Mouse (Mus musculus): ENCODE data around the gene Akap2. TPM values are rescaled to one million over a fixed set of nuclear protein-coding genes. Genes with fewer than 3 reads are reported as not detected.

Akap2 gene
- polyA plus RNA-seq, 1 experiment from 2014 or later = 27.8 TPM

GRCm38 (mm10) chr4:57765806-57766205 lies 48.3 kb downstream of the Akap2 start:
- no peak overlapping the region for H3K4me3 ChIP-seq (replicated peaks)
- no peak overlapping the region for H3K9ac ChIP-seq
- H3K27me3 ChIP-seq = no peaks in the 10 kb centered on the region
- no peak for ATAC-seq (replicated peaks; ENCODE audit: low FRiP score)
- peak overlapping the region; percentile 73; the same call in 1 of the 2 replicates for H3K27ac ChIP-seq
- WGBS = 41% methylated on average over 4 of the region's 4 CpGs
- H3K36me3 ChIP-seq = no peaks in the 10 kb centered on the region
- no peak overlapping the region for H3K4me2 ChIP-seq
- no peaks in the 10 kb centered on the region for H3K9me3 ChIP-seq (replicated peaks)
- peaks cover 31% of the 10 kb centered on the region for H3K4me1 ChIP-seq

- ATAC-seq (replicated peaks; ENCODE audit: low FRiP score) = no peak
- Histone ChIP-seq H3K27me3 (no peaks in the 10 kb centered on the region), H3K4me2 (no peak overlapping the region), H3K9ac (no peak overlapping the region), H3K36me3 (no peaks in the 10 kb centered on the region), H3K9me3 (replicated peaks) (no peaks in the 10 kb centered on the region), H3K4me3 (replicated peaks) (no peak overlapping the region), H3K4me1 (peaks cover 35% of the 10 kb centered on the region), H3K27ac (no peak overlapping the region)
- 32% methylated on average over 3 of the region's 3 CpGs for WGBS
Measured at GRCm38 (mm10) chr4:57769007-57769406, 51.5 kb downstream of the Akap2 start.

- H3K27ac ChIP-seq = no peak overlapping the region
- H3K9ac ChIP-seq = no peak overlapping the region
- no peak overlapping the region for H3K4me3 ChIP-seq (replicated peaks)
- no peaks in the 10 kb centered on the region for H3K36me3 ChIP-seq
- WGBS = 83% methylated on average over 4 of the region's 4 CpGs
- peaks cover 25% of the 10 kb centered on the region for H3K4me1 ChIP-seq
- H3K4me2 ChIP-seq = no peak overlapping the region
- H3K27me3 ChIP-seq = no peaks in the 10 kb centered on the region
- ATAC-seq (replicated peaks; ENCODE audit: low FRiP score) = no peak
- no peaks in the 10 kb centered on the region for H3K9me3 ChIP-seq (replicated peaks)
Measured at GRCm38 (mm10) chr4:57770185-57770823, 52.8 kb downstream of the Akap2 start.

GRCm38 (mm10) chr4:57771558-57772219 lies 54.2 kb downstream of the Akap2 start:
- Histone ChIP-seq H3K4me3 (replicated peaks) (no peak overlapping the region), H3K9ac (no peak overlapping the region), H3K4me1 (peaks cover 12% of the 10 kb centered on the region), H3K36me3 (no peaks in the 10 kb centered on the region), H3K4me2 (no peak overlapping the region), H3K27ac (no peak overlapping the region), H3K27me3 (no peaks in the 10 kb centered on the region), H3K9me3 (replicated peaks) (no peaks in the 10 kb centered on the region)
- ATAC-seq (replicated peaks; ENCODE audit: low FRiP score) = 0 out of 2 replicates have a peak, but pooled peaks have one; percentile 33
- WGBS = 96% methylated on average over 2 of the region's 2 CpGs

- Histone ChIP-seq H3K27ac (peak overlapping the region; percentile 76), H3K9me3 (replicated peaks) (no peaks in the 10 kb centered on the region), H3K4me2 (no peak overlapping the region), H3K27me3 (no peaks in the 10 kb centered on the region), H3K4me1 (peaks cover 12% of the 10 kb centered on the region), H3K4me3 (replicated peaks) (no peak overlapping the region), H3K36me3 (no peaks in the 10 kb centered on the region), H3K9ac (no peak overlapping the region)
- WGBS = 46% methylated on average over 11 of the region's 11 CpGs
- 0 out of 2 replicates have a peak, but pooled peaks have one; percentile 60 for ATAC-seq (replicated peaks; ENCODE audit: low FRiP score)
Measured at GRCm38 (mm10) chr4:57772851-57773510, 55.5 kb downstream of the Akap2 start.

- 58% methylated on average over 4 of the region's 4 CpGs for WGBS
- Histone ChIP-seq H3K4me3 (replicated peaks) (no peak overlapping the region), H3K27me3 (no peaks in the 10 kb centered on the region), H3K9ac (no peak overlapping the region), H3K36me3 (no peaks in the 10 kb centered on the region), H3K4me1 (peaks cover 8% of the 10 kb centered on the region), H3K9me3 (replicated peaks) (no peaks in the 10 kb centered on the region), H3K4me2 (no peak overlapping the region), H3K27ac (no peak overlapping the region)
- ATAC-seq (replicated peaks; ENCODE audit: low FRiP score) = no peak
Measured at GRCm38 (mm10) chr4:57774517-57774916, 57.1 kb downstream of the Akap2 start.

GRCm38 (mm10) chr4:57775582-57775981 lies 58.1 kb downstream of the Akap2 start:
- no peak overlapping the region for H3K9ac ChIP-seq
- ATAC-seq (replicated peaks; ENCODE audit: low FRiP score) = no peak
- no peaks in the 10 kb centered on the region for H3K27me3 ChIP-seq
- H3K4me2 ChIP-seq = no peak overlapping the region
- H3K4me3 ChIP-seq (replicated peaks) = no peak overlapping the region
- no peaks in the 10 kb centered on the region for H3K9me3 ChIP-seq (replicated peaks)
- H3K36me3 ChIP-seq = no peaks in the 10 kb centered on the region
- peaks cover 11% of the 10 kb centered on the region for H3K4me1 ChIP-seq
- no peak overlapping the region for H3K27ac ChIP-seq

GRCm38 (mm10) chr4:57780403-57780802 lies 62.9 kb downstream of the Akap2 start:
- ATAC-seq (replicated peaks; ENCODE audit: low FRiP score) = no peak
- Histone ChIP-seq H3K4me2 (peak overlapping the region; percentile 26; the same call in 1 of the 2 replicates), H3K4me1 (peaks cover 30% of the 10 kb centered on the region), H3K27me3 (peaks cover 16% of the 10 kb centered on the region), H3K4me3 (replicated peaks) (no peak overlapping the region), H3K9me3 (replicated peaks) (no peaks in the 10 kb centered on the region), H3K27ac (no peak overlapping the region), H3K36me3 (no peaks in the 10 kb centered on the region), H3K9ac (no peak overlapping the region)
- 36% methylated on average over 4 of the region's 4 CpGs for WGBS

GRCm38 (mm10) chr4:57780833-57781641 lies 63.6 kb downstream of the Akap2 start:
- Histone ChIP-seq H3K36me3 (no peaks in the 10 kb centered on the region), H3K9ac (no peak overlapping the region), H3K9me3 (replicated peaks) (no peaks in the 10 kb centered on the region), H3K4me1 (peaks cover 30% of the 10 kb centered on the region), H3K27me3 (peaks cover 16% of the 10 kb centered on the region), H3K4me3 (replicated peaks) (no peak overlapping the region), H3K4me2 (peak overlapping the region; percentile 26), H3K27ac (0 out of 2 replicates have a peak overlapping the region, but pooled peaks have one; percentile 10)
- ATAC-seq (replicated peaks; ENCODE audit: low FRiP score) = no peak
- WGBS = 9% methylated on average over 20 of the region's 20 CpGs

GRCm38 (mm10) chr4:57781994-57782393 lies 64.5 kb downstream of the Akap2 start:
- peaks cover 16% of the 10 kb centered on the region for H3K27me3 ChIP-seq
- ATAC-seq (replicated peaks; ENCODE audit: low FRiP score) = peak; percentile 94
- WGBS = under 1% methylated on average over 26 of the region's 26 CpGs
- H3K4me2 ChIP-seq = peak overlapping the region; percentile 86
- H3K27ac ChIP-seq = no peak overlapping the region
- no peaks in the 10 kb centered on the region for H3K36me3 ChIP-seq
- no peaks in the 10 kb centered on the region for H3K9me3 ChIP-seq (replicated peaks)
- H3K4me3 ChIP-seq (replicated peaks) = peak overlapping the region; percentile 53
- peaks cover 30% of the 10 kb centered on the region for H3K4me1 ChIP-seq
- H3K9ac ChIP-seq = peak overlapping the region; percentile 24

- H3K36me3 ChIP-seq = no peaks in the 10 kb centered on the region
- WGBS = 5% methylated on average over 33 of the region's 33 CpGs
- H3K27me3 ChIP-seq = peaks cover 16% of the 10 kb centered on the region
- no peak overlapping the region for H3K27ac ChIP-seq
- peaks cover 30% of the 10 kb centered on the region for H3K4me1 ChIP-seq
- H3K9ac ChIP-seq = peak overlapping the region; percentile 24
- H3K4me3 ChIP-seq (replicated peaks) = peak overlapping the region; percentile 53
- H3K9me3 ChIP-seq (replicated peaks) = no peaks in the 10 kb centered on the region
- peak overlapping the region; percentile 86 for H3K4me2 ChIP-seq
- peak; percentile 23; the same call in 1 of the 2 replicates for ATAC-seq (replicated peaks; ENCODE audit: low FRiP score)
Measured at GRCm38 (mm10) chr4:57782549-57783390, 65.3 kb downstream of the Akap2 start.

Data from kidney, embryonic 15.5 days (tissue).